Mouse (Mus musculus) bone marrow macrophage, adult 2 months (primary cell): Measurements from ENCODE around the gene Mpp6. TPM values are rescaled to one million over a fixed set of nuclear protein-coding genes. Genes with fewer than 3 reads are reported as not detected.

Source experiments
- H3K27ac ChIP-seq: 2 replicates; pipeline ENCODE4 v1.5.1; 2012; ENCODE audit warnings: low read depth, low read length; ENCODE audit not compliant: insufficient read depth
- H3K4me1 ChIP-seq: 2 replicates; pipeline ENCODE4 v1.6.1; 2012; ENCODE audit warnings: low read length; ENCODE audit not compliant: control insufficient read depth, insufficient read depth
- H3K4me3 ChIP-seq: 2 replicates; pipeline ENCODE4 v1.5.1; 2012; ENCODE audit warnings: mild to moderate bottlenecking, low read length, moderate library complexity; ENCODE audit not compliant: insufficient read depth
- CTCF ChIP-seq: IDR thresholded peaks from 2 replicates; pipeline ENCODE4 v1.5.1; 2012; ENCODE audit warnings: low read depth, mild to moderate bottlenecking, low read length, moderate library complexity
- POLR2A ChIP-seq: IDR thresholded peaks from 2 replicates; pipeline ENCODE4 v1.6.1; 2012; ENCODE audit warnings: mild to moderate bottlenecking, low read depth, low read length, borderline replicate concordance
- polyA plus RNA-seq: library from polyadenylated mRNA; stranded (reverse); fragments of >200 nt; gene quantifications from 2 replicates; pipeline ENCODE4 v1.2.4, GENCODE M21; 2012; ENCODE audit not compliant: missing spikeins, insufficient read depth, insufficient read length

The Mpp6 gene
- polyA plus RNA-seq, 1 experiment: 45.7 TPM

GRCm38 (mm10) chr6:50222351-50222750 lies 112.3 kb downstream of the Mpp6 start:
- H3K4me1 ChIP-seq: peaks cover 34% of the 10 kb centered on the region
- H3K27ac ChIP-seq: peak overlapping the region; percentile 64
- TF ChIP-seq POLR2A (no peak), CTCF (no peak)
- H3K4me3 ChIP-seq: no peak overlapping the region

GRCm38 (mm10) chr6:50222986-50223385 lies 112.9 kb downstream of the Mpp6 start:
- Histone ChIP-seq H3K4me3 (no peak overlapping the region), H3K27ac (peak overlapping the region; percentile 64), H3K4me1 (peaks cover 34% of the 10 kb centered on the region)
- TF ChIP-seq CTCF (no peak), POLR2A (no peak)

- H3K4me3 ChIP-seq: no peak overlapping the region
- H3K4me1 ChIP-seq: peaks cover 38% of the 10 kb centered on the region
- no peak for TF ChIP-seq CTCF
- TF ChIP-seq POLR2A: no peak
- H3K27ac ChIP-seq: no peak overlapping the region
Measured at GRCm38 (mm10) chr6:50223606-50224005, 113.6 kb downstream of the Mpp6 start.

GRCm38 (mm10) chr6:50225232-50225631 lies 115.2 kb downstream of the Mpp6 start:
- Histone ChIP-seq H3K4me1 (peaks cover 39% of the 10 kb centered on the region), H3K27ac (no peak overlapping the region), H3K4me3 (no peak overlapping the region)
- TF ChIP-seq CTCF (no peak), POLR2A (no peak)

- H3K4me1 ChIP-seq: peaks cover 17% of the 10 kb centered on the region
- H3K27ac ChIP-seq: no peak overlapping the region
- no peak overlapping the region for H3K4me3 ChIP-seq
- TF ChIP-seq CTCF (no peak), POLR2A (no peak)
Measured at GRCm38 (mm10) chr6:50228180-50228579, 118.1 kb downstream of the Mpp6 start.

- H3K4me1 ChIP-seq: peaks cover 5% of the 10 kb centered on the region
- H3K4me3 ChIP-seq: no peak overlapping the region
- H3K27ac ChIP-seq: no peak overlapping the region
- TF ChIP-seq CTCF (no peak), POLR2A (no peak)
Measured at GRCm38 (mm10) chr6:50231288-50231687, 121.2 kb downstream of the Mpp6 start.

GRCm38 (mm10) chr6:50232984-50233383 lies 122.9 kb downstream of the Mpp6 start:
- H3K4me1 ChIP-seq: peaks cover 5% of the 10 kb centered on the region
- no peak overlapping the region for H3K27ac ChIP-seq
- TF ChIP-seq CTCF (no peak), POLR2A (no peak)
- H3K4me3 ChIP-seq: no peak overlapping the region

GRCm38 (mm10) chr6:50237963-50238362 lies 127.9 kb downstream of the Mpp6 start:
- H3K27ac ChIP-seq: no peak overlapping the region
- peaks cover 16% of the 10 kb centered on the region for H3K4me1 ChIP-seq
- H3K4me3 ChIP-seq: no peak overlapping the region
- TF ChIP-seq CTCF: no peak
- TF ChIP-seq POLR2A: no peak

- no peak for TF ChIP-seq POLR2A
- TF ChIP-seq CTCF: no peak
- no peak overlapping the region for H3K27ac ChIP-seq
- peaks cover 27% of the 10 kb centered on the region for H3K4me1 ChIP-seq
- H3K4me3 ChIP-seq: no peak overlapping the region
Measured at GRCm38 (mm10) chr6:50239902-50240301, 129.9 kb downstream of the Mpp6 start.

GRCm38 (mm10) chr6:50240437-50240836 lies 130.4 kb downstream of the Mpp6 start:
- Histone ChIP-seq H3K4me3 (no peak overlapping the region), H3K4me1 (peaks cover 31% of the 10 kb centered on the region), H3K27ac (no peak overlapping the region)
- TF ChIP-seq POLR2A (no peak), CTCF (no peak)

GRCm38 (mm10) chr6:50244126-50244525 lies 134.1 kb downstream of the Mpp6 start:
- peaks cover 37% of the 10 kb centered on the region for H3K4me1 ChIP-seq
- no peak overlapping the region for H3K4me3 ChIP-seq
- no peak overlapping the region for H3K27ac ChIP-seq
- no peak for TF ChIP-seq POLR2A
- no peak for TF ChIP-seq CTCF
